Mouse (Mus musculus): ENCODE results near the gene Tgfb3. TPM values are rescaled to one million over a fixed set of nuclear protein-coding genes. Genes with fewer than 3 reads are reported as not detected.

The Tgfb3 gene
- polyA plus RNA-seq, 1 experiment from 2014 or later: 27.5 TPM

- Histone ChIP-seq H3K36me3 (ENCODE audit: control insufficient read depth, insufficient read depth, low read length) (no peaks in the 10 kb centered on the region), H3K27ac (ENCODE audit: low read length) (no peak overlapping the region), H3K4me3 (ENCODE audit: low read depth, low read length) (no peak overlapping the region), H3K9me3 (ENCODE audit: control insufficient read depth, low read depth, low read length) (no peaks in the 10 kb centered on the region), H3K4me1 (ENCODE audit: control insufficient read depth, insufficient read depth, low read length) (no peaks in the 10 kb centered on the region), H3K9ac (replicated peaks; ENCODE audit: low read depth, low read length) (no peak overlapping the region), H3K27me3 (ENCODE audit: control insufficient read depth, insufficient read depth, low read length) (no peaks in the 10 kb centered on the region), H3K4me2 (replicated peaks; ENCODE audit: low read depth, low read length) (no peak overlapping the region)
- ATAC-seq (ENCODE audit: insufficient number of reproducible peaks, insufficient read depth, low FRiP score, low read depth): no peak
- 90% methylated on average over 8 of the region's 8 CpGs for WGBS
Measured at GRCm38 (mm10) chr12:86056976-86057375, 21.9 kb downstream of the Tgfb3 start.

- Histone ChIP-seq H3K27me3 (ENCODE audit: control insufficient read depth, insufficient read depth, low read length) (no peaks in the 10 kb centered on the region), H3K4me2 (replicated peaks; ENCODE audit: low read depth, low read length) (no peak overlapping the region), H3K4me1 (ENCODE audit: control insufficient read depth, insufficient read depth, low read length) (no peaks in the 10 kb centered on the region), H3K9me3 (ENCODE audit: control insufficient read depth, low read depth, low read length) (no peaks in the 10 kb centered on the region), H3K9ac (replicated peaks; ENCODE audit: low read depth, low read length) (no peak overlapping the region), H3K4me3 (ENCODE audit: low read depth, low read length) (no peak overlapping the region), H3K36me3 (ENCODE audit: control insufficient read depth, insufficient read depth, low read length) (no peaks in the 10 kb centered on the region), H3K27ac (ENCODE audit: low read length) (no peak overlapping the region)
- 97% methylated on average over 2 of the region's 2 CpGs for WGBS
- ATAC-seq (ENCODE audit: insufficient number of reproducible peaks, insufficient read depth, low FRiP score, low read depth): no peak
Measured at GRCm38 (mm10) chr12:86055306-86055705, 23.5 kb downstream of the Tgfb3 start.

GRCm38 (mm10) chr12:86051477-86051876, 27.4 kb downstream of the Tgfb3 start:
- 82% methylated on average over 5 of the region's 5 CpGs for WGBS

GRCm38 (mm10) chr12:86049813-86050212, 29.0 kb downstream of the Tgfb3 start:
- H3K4me2 ChIP-seq (replicated peaks; ENCODE audit: low read depth, low read length): no peak overlapping the region
- no peaks in the 10 kb centered on the region for H3K36me3 ChIP-seq (ENCODE audit: control insufficient read depth, insufficient read depth, low read length)
- ATAC-seq (ENCODE audit: insufficient number of reproducible peaks, insufficient read depth, low FRiP score, low read depth): no peak
- no peaks in the 10 kb centered on the region for H3K4me1 ChIP-seq (ENCODE audit: control insufficient read depth, insufficient read depth, low read length)
- no peak overlapping the region for H3K27ac ChIP-seq (ENCODE audit: low read length)
- WGBS: 72% methylated on average over 6 of the region's 6 CpGs
- H3K9ac ChIP-seq (replicated peaks; ENCODE audit: low read depth, low read length): no peak overlapping the region
- H3K4me3 ChIP-seq (ENCODE audit: low read depth, low read length): no peak overlapping the region
- H3K9me3 ChIP-seq (ENCODE audit: control insufficient read depth, low read depth, low read length): no peaks in the 10 kb centered on the region
- no peaks in the 10 kb centered on the region for H3K27me3 ChIP-seq (ENCODE audit: control insufficient read depth, insufficient read depth, low read length)

More at GRCm38 (mm10) chr12:86051477-86051876, 27.4 kb downstream of the Tgfb3 start:
- no peaks in the 10 kb centered on the region for H3K9me3 ChIP-seq (ENCODE audit: control insufficient read depth, low read depth, low read length)
- no peak overlapping the region for H3K4me2 ChIP-seq (replicated peaks; ENCODE audit: low read depth, low read length)
- H3K27ac ChIP-seq (ENCODE audit: low read length): no peak overlapping the region
- no peaks in the 10 kb centered on the region for H3K4me1 ChIP-seq (ENCODE audit: control insufficient read depth, insufficient read depth, low read length)
- no peaks in the 10 kb centered on the region for H3K27me3 ChIP-seq (ENCODE audit: control insufficient read depth, insufficient read depth, low read length)
- no peaks in the 10 kb centered on the region for H3K36me3 ChIP-seq (ENCODE audit: control insufficient read depth, insufficient read depth, low read length)
- ATAC-seq (ENCODE audit: insufficient number of reproducible peaks, insufficient read depth, low FRiP score, low read depth): no peak
- no peak overlapping the region for H3K9ac ChIP-seq (replicated peaks; ENCODE audit: low read depth, low read length)
- H3K4me3 ChIP-seq (ENCODE audit: low read depth, low read length): no peak overlapping the region

- H3K27ac ChIP-seq (ENCODE audit: low read length): no peak overlapping the region
- WGBS: 72% methylated on average over 8 of the region's 8 CpGs
- no peak overlapping the region for H3K4me3 ChIP-seq (ENCODE audit: low read depth, low read length)
- no peaks in the 10 kb centered on the region for H3K27me3 ChIP-seq (ENCODE audit: control insufficient read depth, insufficient read depth, low read length)
- no peak overlapping the region for H3K4me2 ChIP-seq (replicated peaks; ENCODE audit: low read depth, low read length)
- H3K36me3 ChIP-seq (ENCODE audit: control insufficient read depth, insufficient read depth, low read length): no peaks in the 10 kb centered on the region
- no peak overlapping the region for H3K9ac ChIP-seq (replicated peaks; ENCODE audit: low read depth, low read length)
- H3K9me3 ChIP-seq (ENCODE audit: control insufficient read depth, low read depth, low read length): no peaks in the 10 kb centered on the region; the same call in 1 of the 2 replicates
- no peaks in the 10 kb centered on the region for H3K4me1 ChIP-seq (ENCODE audit: control insufficient read depth, insufficient read depth, low read length)
- ATAC-seq (ENCODE audit: insufficient number of reproducible peaks, insufficient read depth, low FRiP score, low read depth): no peak
Measured at GRCm38 (mm10) chr12:86047376-86047775, 31.5 kb downstream of the Tgfb3 start.

- ATAC-seq (ENCODE audit: insufficient number of reproducible peaks, insufficient read depth, low FRiP score, low read depth): no peak
- WGBS: 95% methylated on average over 2 of the region's 2 CpGs
- no peaks in the 10 kb centered on the region for H3K4me1 ChIP-seq (ENCODE audit: control insufficient read depth, insufficient read depth, low read length)
- no peak overlapping the region for H3K9ac ChIP-seq (replicated peaks; ENCODE audit: low read depth, low read length)
- no peak overlapping the region for H3K4me2 ChIP-seq (replicated peaks; ENCODE audit: low read depth, low read length)
- no peak overlapping the region for H3K27ac ChIP-seq (ENCODE audit: low read length)
- H3K4me3 ChIP-seq (ENCODE audit: low read depth, low read length): no peak overlapping the region
- no peaks in the 10 kb centered on the region for H3K36me3 ChIP-seq (ENCODE audit: control insufficient read depth, insufficient read depth, low read length)
- H3K27me3 ChIP-seq (ENCODE audit: control insufficient read depth, insufficient read depth, low read length): no peaks in the 10 kb centered on the region
- H3K9me3 ChIP-seq (ENCODE audit: control insufficient read depth, low read depth, low read length): no peaks in the 10 kb centered on the region; the same call in 1 of the 2 replicates
Measured at GRCm38 (mm10) chr12:86046776-86047175, 32.1 kb downstream of the Tgfb3 start.

- H3K27me3 ChIP-seq (ENCODE audit: control insufficient read depth, insufficient read depth, low read length): no peaks in the 10 kb centered on the region
- WGBS: 82% methylated on average over 5 of the region's 5 CpGs
- H3K4me1 ChIP-seq (ENCODE audit: control insufficient read depth, insufficient read depth, low read length): no peaks in the 10 kb centered on the region
- no peaks in the 10 kb centered on the region; the same call in 1 of the 2 replicates for H3K9me3 ChIP-seq (ENCODE audit: control insufficient read depth, low read depth, low read length)
- no peaks in the 10 kb centered on the region for H3K36me3 ChIP-seq (ENCODE audit: control insufficient read depth, insufficient read depth, low read length)
- ATAC-seq (ENCODE audit: insufficient number of reproducible peaks, insufficient read depth, low FRiP score, low read depth): no peak
- H3K9ac ChIP-seq (replicated peaks; ENCODE audit: low read depth, low read length): no peak overlapping the region
- H3K27ac ChIP-seq (ENCODE audit: low read length): no peak overlapping the region
- no peak overlapping the region for H3K4me3 ChIP-seq (ENCODE audit: low read depth, low read length)
- no peak overlapping the region for H3K4me2 ChIP-seq (replicated peaks; ENCODE audit: low read depth, low read length)
Measured at GRCm38 (mm10) chr12:86046141-86046540, 32.7 kb downstream of the Tgfb3 start.

- no peak overlapping the region for H3K27ac ChIP-seq (ENCODE audit: low read length)
- no peaks in the 10 kb centered on the region for H3K36me3 ChIP-seq (ENCODE audit: control insufficient read depth, insufficient read depth, low read length)
- ATAC-seq (ENCODE audit: insufficient number of reproducible peaks, insufficient read depth, low FRiP score, low read depth): no peak
- H3K27me3 ChIP-seq (ENCODE audit: control insufficient read depth, insufficient read depth, low read length): no peaks in the 10 kb centered on the region
- WGBS: 81% methylated on average over 6 of the region's 6 CpGs
- no peak overlapping the region for H3K4me2 ChIP-seq (replicated peaks; ENCODE audit: low read depth, low read length)
- no peaks in the 10 kb centered on the region; the same call in 1 of the 2 replicates for H3K9me3 ChIP-seq (ENCODE audit: control insufficient read depth, low read depth, low read length)
- no peak overlapping the region for H3K4me3 ChIP-seq (ENCODE audit: low read depth, low read length)
- no peak overlapping the region for H3K9ac ChIP-seq (replicated peaks; ENCODE audit: low read depth, low read length)
- H3K4me1 ChIP-seq (ENCODE audit: control insufficient read depth, insufficient read depth, low read length): no peaks in the 10 kb centered on the region
Measured at GRCm38 (mm10) chr12:86039751-86040150, 39.1 kb downstream of the Tgfb3 start.

GRCm38 (mm10) chr12:86039078-86039477, 39.8 kb downstream of the Tgfb3 start:
- 88% methylated on average over 5 of the region's 5 CpGs for WGBS

More at GRCm38 (mm10) chr12:86039078-86039477, 39.8 kb downstream of the Tgfb3 start:
- Histone ChIP-seq H3K36me3 (ENCODE audit: control insufficient read depth, insufficient read depth, low read length) (no peaks in the 10 kb centered on the region), H3K4me3 (ENCODE audit: low read depth, low read length) (no peak overlapping the region), H3K4me2 (replicated peaks; ENCODE audit: low read depth, low read length) (no peak overlapping the region), H3K4me1 (ENCODE audit: control insufficient read depth, insufficient read depth, low read length) (no peaks in the 10 kb centered on the region), H3K9ac (replicated peaks; ENCODE audit: low read depth, low read length) (no peak overlapping the region), H3K9me3 (ENCODE audit: control insufficient read depth, low read depth, low read length) (no peaks in the 10 kb centered on the region; the same call in 1 of the 2 replicates), H3K27me3 (ENCODE audit: control insufficient read depth, insufficient read depth, low read length) (no peaks in the 10 kb centered on the region), H3K27ac (ENCODE audit: low read length) (no peak overlapping the region)
- no peak for ATAC-seq (ENCODE audit: insufficient number of reproducible peaks, insufficient read depth, low FRiP score, low read depth)

All from stomach, embryonic 14.5 days (tissue).